Mouse (Mus musculus) heart, postnatal 36 days (tissue): ENCODE data around the gene Tubg1. TPM values are rescaled to one million over a fixed set of nuclear protein-coding genes. Genes with fewer than 3 reads are reported as not detected.

Experiments used
- DNase-seq, 2 experiments: peaks; one replicate each; pipeline ENCODE4 v3.0.0; 2021 to 2022
- intact Hi-C: fragments of 180-260 bp; cut with DNase I; formaldehyde crosslinking; loops from one replicate; pipeline ENCODE4 v1.15.1; 2025
- total RNA-seq, 2 experiments: library from RNA; stranded (reverse); gene quantifications; 2 replicates each; pipeline ENCODE4 v1.2.3; 2021

The Tubg1 gene
- total RNA-seq, 2 experiments from 2014 or later: 23.2 to 24.1 TPM

- intact Hi-C loops: no loop called here
These were observed 43.0 kb downstream of the Tubg1 start for GRCm38 (mm10) chr11:101162772-101163171.

GRCm38 (mm10) chr11:101163476-101164350, 44.0 kb downstream of the Tubg1 start:
- no peak for DNase-seq
- intact Hi-C loops: no loop called here

More at GRCm38 (mm10) chr11:101162772-101163171, 43.0 kb downstream of the Tubg1 start:
- peak; percentile 69 to 77 for DNase-seq

- DNase-seq: no peak
- intact Hi-C loops: no loop called here
These were observed 44.6 kb downstream of the Tubg1 start for GRCm38 (mm10) chr11:101164351-101164665.

- no peak for DNase-seq
- intact Hi-C loops: no loop called here
These were observed 45.2 kb downstream of the Tubg1 start for GRCm38 (mm10) chr11:101164677-101165580.

- intact Hi-C loops: no loop called here
- no peak for DNase-seq
These were observed 46.6 kb downstream of the Tubg1 start for GRCm38 (mm10) chr11:101166357-101166756.

GRCm38 (mm10) chr11:101167211-101167962, 47.6 kb downstream of the Tubg1 start:
- DNase-seq: no peak
- intact Hi-C loops: no loop called here

GRCm38 (mm10) chr11:101167963-101168300, 48.2 kb downstream of the Tubg1 start:
- DNase-seq: no peak
- intact Hi-C loops: no loop called here

- intact Hi-C loops: no loop called here
- peak; percentile 63 to 70 for DNase-seq
These were observed 48.7 kb downstream of the Tubg1 start for GRCm38 (mm10) chr11:101168301-101168980.

GRCm38 (mm10) chr11:101169301-101170107, 49.8 kb downstream of the Tubg1 start:
- intact Hi-C loops: loop anchor here (1.0 to 5.0 kb wide), 2 partner anchors 49 to 202 kb away; no protein-coding TSS in a partner anchor
- no peak for DNase-seq

GRCm38 (mm10) chr11:101170354-101170810, 50.6 kb downstream of the Tubg1 start, which contains the start of gene Cntnap1:
Gene Cntnap1 (plus strand): TSS chr11:101170523.
- peak; percentile 68 to 78 for DNase-seq
- intact Hi-C loops: loop anchor here (1.0 to 5.0 kb wide), 2 partner anchors 50 to 203 kb away; no protein-coding TSS in a partner anchor

- intact Hi-C loops: loop anchor here (1.0 to 5.0 kb wide), 2 partner anchors 51 to 204 kb away; no protein-coding TSS in a partner anchor
- peak; percentile 89 to 92 for DNase-seq
These were observed 51.3 kb downstream of the Tubg1 start, which contains the start of gene Plekhh3 for GRCm38 (mm10) chr11:101170811-101171610. Gene Plekhh3 (minus strand): TSS chr11:101171351.

- peak; percentile 77 to 80 for DNase-seq
- intact Hi-C loops: loop anchor here (5.0 kb wide), 1 partner anchor 205 kb away; no protein-coding TSS in a partner anchor
These were observed 52.1 kb downstream of the Tubg1 start for GRCm38 (mm10) chr11:101171721-101172433.

- DNase-seq: no peak
- intact Hi-C loops: loop anchor here (5.0 kb wide), 1 partner anchor 205 kb away; no protein-coding TSS in a partner anchor
These were observed 52.7 kb downstream of the Tubg1 start for GRCm38 (mm10) chr11:101172434-101172815.

GRCm38 (mm10) chr11:101173112-101173511, 53.4 kb downstream of the Tubg1 start:
- DNase-seq: peak; percentile 54 to 59
- intact Hi-C loops: loop anchor here (1.0 to 5.0 kb wide), 3 partner anchors 78 to 206 kb away; partner anchors contain the start of genes Coasy and Psmc3ip

- DNase-seq: peak; percentile 81 to 89
- intact Hi-C loops: loop anchor here (1.0 to 5.0 kb wide), 3 partner anchors 79 to 207 kb away; partner anchors contain the start of genes Coasy and Psmc3ip
These were observed 54.1 kb downstream of the Tubg1 start for GRCm38 (mm10) chr11:101173631-101174388.

- intact Hi-C loops: loop anchor here (5.0 kb wide), 1 partner anchor 207 kb away; no protein-coding TSS in a partner anchor
- no peak for DNase-seq
These were observed 54.6 kb downstream of the Tubg1 start for GRCm38 (mm10) chr11:101174389-101174745.
